Mouse (Mus musculus): ENCODE data around the gene Dmrtc1b.
"Not testable (repeated sequence)": the region's sequence is repeated elsewhere in the genome, so short reads cannot be mapped to it uniquely, and the experiment has no call there.

Dmrtc1b gene

GRCm38 (mm10) chrX:102707535-102707934 lies at the start of gene Dmrtc1b, which contains the start of gene Gm9112:
Gene Dmrtc1b (plus strand): TSS chrX:102707865.
Gene Gm9112 (minus strand): TSS chrX:102707635.
- DNase-seq (ENCODE audit: low spot score) = not testable (repeated sequence)

DNA sequence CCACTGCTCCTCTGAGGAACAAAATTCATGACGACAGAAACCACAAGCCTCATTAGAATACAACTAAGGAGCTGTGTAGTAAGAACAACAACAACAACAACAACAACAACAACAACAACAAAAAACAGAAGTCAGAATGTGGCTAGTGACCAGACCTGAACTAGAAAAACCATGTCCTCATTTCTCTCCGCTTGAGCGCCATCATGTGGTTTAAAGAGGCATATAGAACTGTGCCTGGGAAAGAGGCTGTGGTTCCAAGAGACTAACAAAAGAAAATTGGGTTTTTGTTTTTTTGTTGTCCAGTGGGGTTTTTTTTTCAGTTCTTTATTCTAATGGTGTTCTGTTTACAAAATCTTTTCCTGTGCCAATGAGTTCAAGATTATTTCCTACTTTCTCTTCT lies 47.0 kb upstream of the Dmrtc1b start:
- DNase-seq (ENCODE audit: low spot score) = no peak

GRCm38 (mm10) chrX:102666641-102667040 lies 41.0 kb upstream of the Dmrtc1b start:
- DNase-seq (ENCODE audit: low spot score) = no peak

GRCm38 (mm10) chrX:102684706-102685105 lies 23.0 kb upstream of the Dmrtc1b start:
- DNase-seq (ENCODE audit: low spot score) = not testable (repeated sequence)

GRCm38 (mm10) chrX:102686872-102687271 lies 20.8 kb upstream of the Dmrtc1b start, which contains the start of gene Gm3880:
Gene Gm3880 (minus strand): TSS chrX:102686972.
- not testable (repeated sequence) for DNase-seq (ENCODE audit: low spot score)

- DNase-seq (ENCODE audit: low spot score) = peak; percentile 19
Measured at GRCm38 (mm10) chrX:102689252-102689651, 18.4 kb upstream of the Dmrtc1b start.

DNA sequence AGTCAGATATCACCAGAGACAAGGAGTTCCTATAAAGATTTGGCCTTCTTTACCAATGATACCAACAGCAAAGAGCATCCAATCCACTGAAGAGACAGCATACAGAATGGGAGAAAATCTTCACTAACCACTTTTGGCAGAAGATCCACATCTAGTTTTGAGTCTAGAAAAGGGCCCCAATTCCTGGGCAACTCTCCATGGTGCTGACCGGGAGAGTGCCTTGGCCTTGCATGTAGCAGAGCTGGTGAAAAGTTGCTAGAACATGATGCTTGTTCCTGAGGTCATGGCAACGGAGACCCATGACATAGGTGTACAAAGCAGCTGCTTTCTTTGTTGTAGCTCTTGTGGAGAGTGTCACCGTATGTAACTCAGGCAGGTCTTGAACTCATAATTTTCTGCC lies 7.0 kb upstream of the Dmrtc1b start:
- peak; percentile 17 for DNase-seq (ENCODE audit: low spot score)

DNA sequence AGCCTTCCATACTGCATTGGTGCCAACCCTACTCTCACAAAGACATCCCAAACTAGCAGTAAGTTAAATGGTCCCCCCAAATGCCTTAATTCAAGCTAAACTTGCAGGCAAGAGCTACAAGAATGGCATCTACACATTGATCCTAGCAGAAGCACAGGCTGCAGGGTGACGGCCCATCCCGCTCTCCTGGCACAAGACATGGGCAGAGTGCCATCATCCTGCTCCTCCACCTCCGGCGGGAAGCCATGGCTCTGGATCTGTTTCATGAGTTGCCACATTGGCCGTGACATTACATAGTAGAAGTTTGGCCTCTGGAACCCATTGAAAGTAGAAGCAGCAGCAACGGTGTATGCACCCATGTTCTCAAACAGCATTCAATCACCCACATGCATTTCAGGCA lies 16.6 kb downstream of the Dmrtc1b start:
- DNase-seq (ENCODE audit: low spot score) = not testable (repeated sequence)

All from ovary, postnatal 14 days (tissue).